Mouse (Mus musculus): Measurements from ENCODE around the gene Morc3. TPM values are rescaled to one million over a fixed set of nuclear protein-coding genes. Genes with fewer than 3 reads are reported as not detected.

Gene Morc3
- polyA plus RNA-seq, 1 experiment from 2014 or later, result 33.4 TPM

- no peaks in the 10 kb centered on the region for H3K9me3 ChIP-seq (replicated peaks)
- H3K4me2 ChIP-seq (replicated peaks), result no peak overlapping the region
- peaks cover 29% of the 10 kb centered on the region; the same call in 1 of the 2 replicates for H3K36me3 ChIP-seq
- H3K4me1 ChIP-seq, result no peaks in the 10 kb centered on the region
- H3K27me3 ChIP-seq, result no peaks in the 10 kb centered on the region
- H3K27ac ChIP-seq, result no peak overlapping the region
- ATAC-seq (ENCODE audit: low FRiP score), result no peak
- 67% methylated on average over 6 of the region's 6 CpGs for WGBS
- no peak overlapping the region for H3K9ac ChIP-seq
- H3K4me3 ChIP-seq, result no peak overlapping the region
Measured at GRCm38 (mm10) chr16:93903027-93903426, 71.1 kb downstream of the Morc3 start.

GRCm38 (mm10) chr16:93906156-93907014, 74.5 kb downstream of the Morc3 start:
- H3K4me1 ChIP-seq, result no peaks in the 10 kb centered on the region
- no peaks in the 10 kb centered on the region for H3K9me3 ChIP-seq (replicated peaks)
- H3K9ac ChIP-seq, result no peak overlapping the region
- WGBS, result 72% methylated on average over 11 of the region's 11 CpGs
- H3K27me3 ChIP-seq, result no peaks in the 10 kb centered on the region
- 0 out of 2 replicates have a peak, but pooled peaks have one; percentile 19 for ATAC-seq (ENCODE audit: low FRiP score)
- H3K4me3 ChIP-seq, result no peak overlapping the region
- H3K4me2 ChIP-seq (replicated peaks), result no peak overlapping the region
- peaks cover 15% of the 10 kb centered on the region; the same call in 1 of the 2 replicates for H3K36me3 ChIP-seq
- no peak overlapping the region for H3K27ac ChIP-seq

- no peak overlapping the region for H3K4me2 ChIP-seq (replicated peaks)
- no peaks in the 10 kb centered on the region for H3K4me1 ChIP-seq
- no peak overlapping the region for H3K9ac ChIP-seq
- ATAC-seq (ENCODE audit: low FRiP score), result no peak
- 0 out of 2 replicates have a peak, but pooled peaks cover 10% of the 10 kb centered on the region for H3K36me3 ChIP-seq
- no peak overlapping the region for H3K27ac ChIP-seq
- no peak overlapping the region for H3K4me3 ChIP-seq
- WGBS, result 75% methylated on average over 5 of the region's 5 CpGs
- no peaks in the 10 kb centered on the region for H3K27me3 ChIP-seq
- no peaks in the 10 kb centered on the region for H3K9me3 ChIP-seq (replicated peaks)
Measured at GRCm38 (mm10) chr16:93907761-93908160, 75.8 kb downstream of the Morc3 start.

- Histone ChIP-seq H3K27me3 (no peaks in the 10 kb centered on the region), H3K9me3 (replicated peaks) (no peaks in the 10 kb centered on the region), H3K4me3 (no peak overlapping the region), H3K4me1 (no peaks in the 10 kb centered on the region), H3K4me2 (replicated peaks) (no peak overlapping the region), H3K27ac (no peak overlapping the region), H3K9ac (no peak overlapping the region), H3K36me3 (0 out of 2 replicates have a peak, but pooled peaks cover 8% of the 10 kb centered on the region)
- 90% methylated on average over 8 of the region's 8 CpGs for WGBS
- no peak for ATAC-seq (ENCODE audit: low FRiP score)
Measured at GRCm38 (mm10) chr16:93908196-93908595, 76.3 kb downstream of the Morc3 start.

GRCm38 (mm10) chr16:93909936-93910335, 78.0 kb downstream of the Morc3 start:
- H3K27ac ChIP-seq, result no peak overlapping the region
- no peaks in the 10 kb centered on the region for H3K4me1 ChIP-seq
- no peaks in the 10 kb centered on the region for H3K9me3 ChIP-seq (replicated peaks)
- H3K4me3 ChIP-seq, result no peak overlapping the region
- H3K27me3 ChIP-seq, result no peaks in the 10 kb centered on the region
- no peak overlapping the region for H3K9ac ChIP-seq
- H3K4me2 ChIP-seq (replicated peaks), result no peak overlapping the region
- no peak for ATAC-seq (ENCODE audit: low FRiP score)
- H3K36me3 ChIP-seq, result 0 out of 2 replicates have a peak, but pooled peaks cover under 1% of the 10 kb centered on the region
- 89% methylated on average over 3 of the region's 3 CpGs for WGBS

GRCm38 (mm10) chr16:93910735-93911665, 79.1 kb downstream of the Morc3 start:
- no peak overlapping the region for H3K9ac ChIP-seq
- H3K36me3 ChIP-seq, result no peaks in the 10 kb centered on the region
- no peak overlapping the region for H3K4me2 ChIP-seq (replicated peaks)
- no peak for ATAC-seq (ENCODE audit: low FRiP score)
- no peaks in the 10 kb centered on the region for H3K9me3 ChIP-seq (replicated peaks)
- WGBS, result 60% methylated on average over 28 of the region's 28 CpGs
- H3K27ac ChIP-seq, result no peak overlapping the region
- H3K4me3 ChIP-seq, result no peak overlapping the region
- no peaks in the 10 kb centered on the region for H3K27me3 ChIP-seq
- H3K4me1 ChIP-seq, result no peaks in the 10 kb centered on the region

- no peak for ATAC-seq (ENCODE audit: low FRiP score)
- Histone ChIP-seq H3K4me1 (no peaks in the 10 kb centered on the region), H3K36me3 (no peaks in the 10 kb centered on the region), H3K9me3 (replicated peaks) (no peaks in the 10 kb centered on the region), H3K27me3 (no peaks in the 10 kb centered on the region), H3K4me2 (replicated peaks) (no peak overlapping the region), H3K27ac (no peak overlapping the region), H3K9ac (no peak overlapping the region), H3K4me3 (no peak overlapping the region)
- WGBS, result 75% methylated on average over 5 of the region's 5 CpGs
Measured at GRCm38 (mm10) chr16:93912158-93912557, 80.2 kb downstream of the Morc3 start.

GRCm38 (mm10) chr16:93912808-93913207, 80.9 kb downstream of the Morc3 start:
- H3K9me3 ChIP-seq (replicated peaks), result no peaks in the 10 kb centered on the region
- no peak for ATAC-seq (ENCODE audit: low FRiP score)
- H3K27me3 ChIP-seq, result no peaks in the 10 kb centered on the region
- no peak overlapping the region for H3K4me3 ChIP-seq
- H3K4me1 ChIP-seq, result no peaks in the 10 kb centered on the region
- 67% methylated on average over 3 of the region's 3 CpGs for WGBS
- no peak overlapping the region for H3K27ac ChIP-seq
- H3K4me2 ChIP-seq (replicated peaks), result no peak overlapping the region
- H3K36me3 ChIP-seq, result no peaks in the 10 kb centered on the region
- no peak overlapping the region for H3K9ac ChIP-seq

GRCm38 (mm10) chr16:93913881-93914576, 82.1 kb downstream of the Morc3 start:
- H3K4me1 ChIP-seq, result peaks cover 4% of the 10 kb centered on the region; the same call in 1 of the 2 replicates
- H3K27ac ChIP-seq, result no peak overlapping the region
- no peaks in the 10 kb centered on the region for H3K36me3 ChIP-seq
- H3K9ac ChIP-seq, result no peak overlapping the region
- ATAC-seq (ENCODE audit: low FRiP score), result no peak
- H3K4me2 ChIP-seq (replicated peaks), result no peak overlapping the region
- no peaks in the 10 kb centered on the region for H3K27me3 ChIP-seq
- WGBS, result 79% methylated on average over 10 of the region's 10 CpGs
- no peaks in the 10 kb centered on the region for H3K9me3 ChIP-seq (replicated peaks)
- no peak overlapping the region for H3K4me3 ChIP-seq

- WGBS, result 32% methylated on average over 9 of the region's 10 CpGs
Measured at GRCm38 (mm10) chr16:93915338-93915849, 83.5 kb downstream of the Morc3 start.

More at GRCm38 (mm10) chr16:93915338-93915849, 83.5 kb downstream of the Morc3 start:
- Histone ChIP-seq H3K4me3 (no peak overlapping the region), H3K9ac (no peak overlapping the region), H3K4me2 (replicated peaks) (no peak overlapping the region), H3K36me3 (no peaks in the 10 kb centered on the region), H3K4me1 (peaks cover 4% of the 10 kb centered on the region; the same call in 1 of the 2 replicates), H3K27ac (no peak overlapping the region), H3K9me3 (replicated peaks) (no peaks in the 10 kb centered on the region), H3K27me3 (0 out of 2 replicates have a peak, but pooled peaks cover 2% of the 10 kb centered on the region)
- ATAC-seq (ENCODE audit: low FRiP score), result no peak
